Mouse (Mus musculus) myocyte (in vitro differentiated cells): Measurements from ENCODE around the gene Ankrd53.

Experiments used
- MAX ChIP-seq: IDR thresholded peaks from one replicate; pipeline ENCODE4 v1.6.1; 2011; ENCODE audit warnings: low read depth, mild to moderate bottlenecking, control low read depth
- MYOD1 ChIP-seq, 3 experiments: IDR thresholded peaks; one replicate each; pipeline ENCODE4 v1.6.1; 2011; ENCODE audit warnings: control low read depth in 2 of 3, low read depth in 2 of 3, mild to moderate bottlenecking in 2 of 3, moderate library complexity in 1 of 3; ENCODE audit not compliant: insufficient read length in 2 of 3, control insufficient read depth in 1 of 3
- POLR2A ChIP-seq: IDR thresholded peaks from one replicate; pipeline ENCODE4 v1.6.1; 2011; ENCODE audit warnings: low read depth, mild to moderate bottlenecking, control low read depth, moderate library complexity; ENCODE audit not compliant: insufficient read length
- POLR2AphosphoS2 ChIP-seq: IDR thresholded peaks from one replicate; pipeline ENCODE4 v1.6.1; 2011; ENCODE audit warnings: low read depth, control low read depth; ENCODE audit not compliant: insufficient read length
- REST ChIP-seq: IDR thresholded peaks from one replicate; pipeline ENCODE4 v1.6.1; 2011; ENCODE audit warnings: mild to moderate bottlenecking, control low read depth, moderate library complexity; ENCODE audit not compliant: insufficient read depth, insufficient read length
- TCF12 ChIP-seq: IDR thresholded peaks from one replicate; pipeline ENCODE4 v1.6.1; 2011; ENCODE audit warnings: mild to moderate bottlenecking, control low read depth; ENCODE audit not compliant: poor library complexity, insufficient read depth, severe bottlenecking
- USF1 ChIP-seq: IDR thresholded peaks from one replicate; pipeline ENCODE4 v1.6.1; 2011; ENCODE audit warnings: low read depth, mild to moderate bottlenecking, control low read depth, moderate library complexity

DNA sequence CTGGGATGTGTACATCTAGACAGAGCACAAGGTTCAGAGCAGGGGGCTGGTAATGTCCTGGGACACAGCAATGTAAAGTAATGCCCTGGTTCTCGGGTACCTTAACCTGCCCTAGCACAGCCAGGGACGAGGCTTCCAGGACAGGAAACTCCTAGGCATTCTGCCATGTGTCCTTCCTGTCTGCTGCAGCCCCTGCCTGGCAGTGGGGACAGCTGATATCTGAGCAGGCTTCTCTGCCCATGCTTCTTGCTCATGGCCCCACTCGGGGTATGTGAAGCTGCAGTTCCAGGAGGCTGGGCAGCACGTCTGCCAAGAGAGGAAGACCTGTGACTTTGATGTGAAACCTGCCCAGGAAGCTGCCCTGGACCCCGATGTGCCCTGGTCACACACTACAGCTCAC lies 6.0 kb downstream of the Ankrd53 start:
- TF ChIP-seq POLR2A (no peak), MAX (no peak), POLR2AphosphoS2 (no peak), USF1 (no peak), REST (no peak), TCF12 (no peak), MYOD1 (IDR thresholded peaks at IDR 0.05; ENCODE audit: control insufficient read depth in 1 of 3, insufficient read length in 2 of 3, low read depth in 2 of 3) (no peak)
